29 mouse cellular contexts compared by ENCODE assay signal in genomic region chr2:9592531-9592930, GRCm38 (mm10).
DNase-seq lines count a peak whose midpoint lies in the region; ATAC-seq and TF ChIP-seq lines count a peak whose summit lies in the region.
"Had no signal": no experiment of that assay in that cellular context is flagged by ENCODE, and none has a peak within 500 bp of the region (broad histone marks: within the 10 kb centered on the region; RNA-seq: fewer than 3 reads in every experiment).

No protein-coding gene starts in this region.

- DNase-seq in CD4-positive, CD25-positive, alpha-beta regulatory T cell, adult 2 months (ENCODE audit: low read depth, low spot score) = peak; percentile 9
- peak; percentile 56 for DNase-seq in thymus, postnatal 0 days (ENCODE audit: low spot score)
- DNase-seq in thymus, adult 18-20 months = no peak
- DNase-seq in thymus, postnatal 25 days = peak; percentile 35
- peak; percentile 40 for DNase-seq in thymus, postnatal 4 days
- DNase-seq in adrenal gland, adult 8-10 months = no peak
- DNase-seq: adrenal gland, postnatal 10 days; adrenal gland, postnatal 25 days; B cell, adult 2 months; cerebellum, adult 11 months; cerebellum, adult 18-20 months; cerebellum, adult 8-10 months; cerebellum, adult 9-11 months; cerebellum, postnatal 14 days; cerebellum, postnatal 36 days; embryo, embryonic 11 days had no signal

- H3K4me1 ChIP-seq in intestine, postnatal 0 days (replicated peaks; ENCODE audit: control insufficient read depth, insufficient read depth, low read length) = no peaks in the 10 kb centered on the region
- H3K4me1 ChIP-seq: forebrain, embryonic 10.5 days; forebrain, embryonic 12.5 days had no signal

- no peak for ATAC-seq in CD4-positive, CD25-positive, alpha-beta regulatory T cell, adult 4 months
- ATAC-seq in intestine, postnatal 0 days = no peak
- ATAC-seq: activated CD4-positive, CD25-positive, alpha-beta regulatory T cell, adult 4 months; forebrain, embryonic 14.5 days; forebrain, embryonic 16.5 days; Patski had no signal

- 74% methylated on average over 1 of the region's 1 CpGs for WGBS in intestine, postnatal 0 days

- H3K4me2 ChIP-seq in intestine, postnatal 0 days (replicated peaks; ENCODE audit: low read depth) = no peak overlapping the region
- H3K4me2 ChIP-seq: embryonic facial prominence, embryonic 13.5 days; embryonic facial prominence, embryonic 15.5 days; forebrain, embryonic 12.5 days had no signal

- no peaks in the 10 kb centered on the region for H3K27me3 ChIP-seq in intestine, postnatal 0 days (replicated peaks; ENCODE audit: control insufficient read depth, insufficient read depth, low read length)
- H3K27me3 ChIP-seq: CH12.LX; embryonic facial prominence, embryonic 13.5 days; embryonic facial prominence, embryonic 15.5 days; forebrain, embryonic 12.5 days; Patski had no signal

- H3K9me3 ChIP-seq in intestine, postnatal 0 days (ENCODE audit: control insufficient read depth) = no peaks in the 10 kb centered on the region
- H3K9me3 ChIP-seq: embryonic facial prominence, embryonic 13.5 days; embryonic facial prominence, embryonic 15.5 days; forebrain, embryonic 10.5 days; forebrain, embryonic 12.5 days; G1E had no signal

- H3K27ac ChIP-seq in intestine, postnatal 0 days (ENCODE audit: low read depth, low read length) = no peak overlapping the region
- H3K27ac ChIP-seq: embryonic facial prominence, embryonic 13.5 days; embryonic facial prominence, embryonic 15.5 days; forebrain, embryonic 10.5 days; forebrain, embryonic 12.5 days had no signal

- H3K4me3 ChIP-seq in intestine, postnatal 0 days (ENCODE audit: low read depth, low read length) = no peak overlapping the region
- H3K4me3 ChIP-seq: embryonic facial prominence, embryonic 13.5 days; embryonic facial prominence, embryonic 15.5 days; erythroblast, embryonic 14.5 days; forebrain, embryonic 10.5 days; forebrain, embryonic 12.5 days had no signal

- no peaks in the 10 kb centered on the region for H3K36me3 ChIP-seq in intestine, postnatal 0 days (ENCODE audit: control insufficient read depth, insufficient read depth)
- H3K36me3 ChIP-seq: embryonic facial prominence, embryonic 13.5 days; embryonic facial prominence, embryonic 15.5 days; forebrain, embryonic 10.5 days; forebrain, embryonic 12.5 days; G1E had no signal

- H3K9ac ChIP-seq in intestine, postnatal 0 days (ENCODE audit: low read depth, low read length) = no peak overlapping the region
- H3K9ac ChIP-seq: embryonic facial prominence, embryonic 13.5 days; embryonic facial prominence, embryonic 15.5 days; forebrain, embryonic 12.5 days had no signal

- TF ChIP-seq CTCF in intestine, postnatal 0 days (IDR thresholded peaks at IDR 0.05; ENCODE audit: low read depth) = no peak

Comparison
In these comparisons a context has a peak if more than half of its experiments do, and no peak if none do; other contexts are left out.
1. DNase-seq: peak in CD4-positive, CD25-positive, alpha-beta regulatory T cell, adult 2 months (single experiment), thymus, postnatal 0 days (single experiment), thymus, postnatal 25 days (single experiment) and thymus, postnatal 4 days (single experiment); none in thymus, adult 18-20 months (0 of 2) and adrenal gland, adult 8-10 months (single experiment).